Comparison of ENCODE assay signal across 8 mouse cellular contexts in the genomic region with DNA sequence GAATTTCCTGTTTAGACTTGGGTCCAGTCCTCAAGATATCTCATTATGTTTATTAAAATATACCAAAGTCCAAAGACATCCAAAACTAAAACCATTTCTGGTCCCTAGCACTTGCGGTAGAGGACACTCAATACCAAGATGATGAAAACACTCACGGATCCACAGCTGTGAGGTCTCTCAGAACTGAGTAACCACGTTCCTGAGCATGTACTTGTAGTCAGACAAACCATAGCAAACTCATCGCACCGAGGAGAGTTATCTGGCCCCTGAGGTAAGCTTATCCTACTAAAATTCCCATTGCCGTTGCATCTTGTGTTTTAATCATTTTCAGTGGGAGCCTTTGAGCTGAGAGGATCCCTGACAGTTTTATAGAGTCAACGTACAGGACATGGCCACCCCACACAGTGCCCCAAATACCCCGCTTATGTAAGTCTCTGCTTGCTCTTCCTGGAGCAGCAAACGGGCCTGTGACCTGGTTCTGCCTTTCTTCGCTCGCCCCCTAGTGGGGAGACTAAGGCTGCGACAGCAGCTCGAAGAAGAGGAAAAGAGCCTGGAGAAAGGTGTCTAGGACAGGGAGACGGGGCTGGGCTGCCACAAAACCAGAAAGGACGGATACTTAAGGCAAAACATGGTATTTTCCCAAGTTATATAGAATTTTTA.
DNase-seq lines count a peak whose midpoint lies in the region; ATAC-seq and TF ChIP-seq lines count a peak whose summit lies in the region.

No protein-coding gene starts in this region.

- H3K4me1 ChIP-seq in MEL (ENCODE audit: control insufficient read depth in 1 of 2, insufficient read depth in 2 of 2, low read length in 2 of 2) = no peaks in the 10 kb centered on the region
- peaks cover 14% of the 10 kb centered on the region for H3K4me1 ChIP-seq in forebrain, embryonic 16.5 days (replicated peaks; ENCODE audit: control insufficient read depth, insufficient read depth, low read length)
- no peaks in the 10 kb centered on the region for H3K4me1 ChIP-seq in hindbrain, embryonic 13.5 days (replicated peaks)

- no peaks in the 10 kb centered on the region for H3K27me3 ChIP-seq in MEL (ENCODE audit: control insufficient read depth in 1 of 2, insufficient read depth in 2 of 2, low read length in 2 of 2)
- no peaks in the 10 kb centered on the region for H3K27me3 ChIP-seq in forebrain, embryonic 16.5 days (replicated peaks; ENCODE audit: control insufficient read depth, insufficient read depth, low read length)
- no peaks in the 10 kb centered on the region for H3K27me3 ChIP-seq in hindbrain, embryonic 13.5 days

- TF ChIP-seq CTCF in MEL (IDR thresholded peaks at IDR 0.05 in 2 of 3, conservative IDR thresholded peaks at IDR 0.05 in 1 of 3; ENCODE audit: control insufficient read depth in 1 of 3, insufficient read depth in 1 of 3, low read depth in 2 of 3, low read length in 3 of 3, poor library complexity in 1 of 3, severe bottlenecking in 1 of 3) = peak; percentile 65 to 84 (median 81)

- H3K4me3 ChIP-seq in MEL (ENCODE audit: control insufficient read depth in 1 of 2, insufficient read depth in 1 of 2, low read depth in 2 of 2, low read length in 2 of 2) = no peak overlapping the region
- no peak overlapping the region for H3K4me3 ChIP-seq in forebrain, embryonic 16.5 days (replicated peaks; ENCODE audit: low read length)
- no peak overlapping the region for H3K4me3 ChIP-seq in hindbrain, embryonic 13.5 days

- H3K9ac ChIP-seq in MEL (ENCODE audit: control insufficient read depth, low read depth, low read length, poor library complexity, severe bottlenecking) = no peak overlapping the region
- H3K9ac ChIP-seq in forebrain, embryonic 16.5 days (replicated peaks; ENCODE audit: low read depth, low read length) = no peak overlapping the region
- H3K9ac ChIP-seq in hindbrain, embryonic 13.5 days = no peak overlapping the region

- no peak overlapping the region for H3K27ac ChIP-seq in MEL (ENCODE audit: control insufficient read depth, low read depth, low read length)
- no peak overlapping the region for H3K27ac ChIP-seq in forebrain, embryonic 16.5 days (ENCODE audit: low read length)
- no peak overlapping the region for H3K27ac ChIP-seq in hindbrain, embryonic 13.5 days

- peak; percentile 65 for DNase-seq in MEL (ENCODE audit: low read depth, low spot score)
- DNase-seq in layer of hippocampus, postnatal 14 days (ENCODE audit: low spot score in 2 of 2) = peak; percentile 83 to 90
- peak; percentile 81 to 86 for DNase-seq in lung, postnatal 4 days
- peak; percentile 91 for DNase-seq in right cerebral cortex, adult 18-20 months
- DNase-seq in urinary bladder, postnatal 25 days (ENCODE audit: low spot score) = peak; percentile 88

- no peaks in the 10 kb centered on the region for H3K79me2 ChIP-seq in MEL (ENCODE audit: control insufficient read depth, insufficient read depth, low read length, poor library complexity)

- no peaks in the 10 kb centered on the region for H3K36me3 ChIP-seq in MEL (ENCODE audit: control insufficient read depth in 1 of 2, insufficient read depth in 2 of 2, low read length in 2 of 2)
- H3K36me3 ChIP-seq in forebrain, embryonic 16.5 days (ENCODE audit: control insufficient read depth, insufficient read depth) = no peaks in the 10 kb centered on the region
- no peaks in the 10 kb centered on the region for H3K36me3 ChIP-seq in hindbrain, embryonic 13.5 days

- 23% methylated on average over 15 of the region's 15 CpGs for WGBS in forebrain, embryonic 16.5 days
- WGBS in hindbrain, embryonic 13.5 days = 32% methylated on average over 15 of the region's 15 CpGs

- peak; percentile 61 for TF ChIP-seq RAD21 in MEL (IDR thresholded peaks at IDR 0.05; ENCODE audit: low read depth, low read length)

- peak overlapping the region; percentile 20 for H3K4me2 ChIP-seq in forebrain, embryonic 16.5 days (ENCODE audit: low read length)
- H3K4me2 ChIP-seq in hindbrain, embryonic 13.5 days = no peak overlapping the region

- ATAC-seq in cerebellum, adult (ENCODE audit: insufficient number of reproducible peaks, low FRiP score, low TSS enrichment) = peak; percentile 93
- ATAC-seq in forebrain, embryonic 16.5 days = peak; percentile 84
- peak; percentile 76 for ATAC-seq in hindbrain, embryonic 13.5 days (ENCODE audit: low FRiP score)

- TF ChIP-seq POLR2A in MEL (IDR thresholded peaks at IDR 0.05; ENCODE audit: control insufficient read depth in 1 of 2, insufficient read depth in 1 of 2, low read depth in 1 of 2, low read length in 2 of 2, poor library complexity in 1 of 2) = no peak

- TF ChIP-seq EP300 in MEL (IDR thresholded peaks at IDR 0.05; ENCODE audit: low read depth in 1 of 2, low read length in 2 of 2) = no peak

- H3K9me3 ChIP-seq in MEL (replicated peaks; ENCODE audit: insufficient read depth, low read length) = no peaks in the 10 kb centered on the region
- H3K9me3 ChIP-seq in forebrain, embryonic 16.5 days (ENCODE audit: control insufficient read depth, low read length) = no peaks in the 10 kb centered on the region
- H3K9me3 ChIP-seq in hindbrain, embryonic 13.5 days = no peaks in the 10 kb centered on the region

TF ChIP-seq in MEL, 35 proteins besides CTCF, POLR2A, EP300 and RAD21:
- TF ChIP-seq SMC3 (IDR thresholded peaks at IDR 0.05; ENCODE audit: low read depth, low read length) = peak; percentile 68
- peak; percentile 35; the same call in 1 of the 2 replicates for TF ChIP-seq ZC3H11A (IDR thresholded peaks at IDR 0.05; ENCODE audit: low read depth, low read length)
- no peak for TF ChIP-seq USF1 (IDR thresholded peaks at IDR 0.05; ENCODE audit: low read depth, low read length)
- TF ChIP-seq MXI1 (IDR thresholded peaks at IDR 0.05; ENCODE audit: low read depth, low read length) = no peak
- no peak for TF ChIP-seq ZKSCAN1 (IDR thresholded peaks at IDR 0.05; ENCODE audit: low read depth, low read length)
- TF ChIP-seq BHLHE40 (IDR thresholded peaks at IDR 0.05; ENCODE audit: borderline replicate concordance, low read depth, low read length) = no peak
- no peak for TF ChIP-seq ZNF384 (IDR thresholded peaks at IDR 0.05; ENCODE audit: low read depth, low read length)
- no peak for TF ChIP-seq TBP (IDR thresholded peaks at IDR 0.05; ENCODE audit: low read depth, low read length)
- no peak for TF ChIP-seq KAT2A (conservative IDR thresholded peaks at IDR 0.05; ENCODE audit: low read depth, low read length)
- no peak for TF ChIP-seq CHD1 (IDR thresholded peaks at IDR 0.05; ENCODE audit: low read depth, low read length)
- TF ChIP-seq RCOR1 (IDR thresholded peaks at IDR 0.05; ENCODE audit: low read depth, low read length) = no peak
- TF ChIP-seq ETS1 (IDR thresholded peaks at IDR 0.05; ENCODE audit: low read depth, low read length) = no peak
- TF ChIP-seq POLR2AphosphoS5 (IDR thresholded peaks at IDR 0.05; ENCODE audit: borderline replicate concordance, low read depth, low read length) = no peak
- no peak for TF ChIP-seq NELFE (IDR thresholded peaks at IDR 0.05; ENCODE audit: low read depth, low read length)
